Mouse (Mus musculus) embryonic facial prominence, embryonic 11.5 days (tissue): Measurements from ENCODE around the gene H2-Eb2. TPM values are rescaled to one million over a fixed set of nuclear protein-coding genes. Genes with fewer than 3 reads are reported as not detected.

Source experiments
- ATAC-seq: fragments of 200-750 bp; cut with Nextera tagmentation; replicated peaks from 2 replicates; pipeline ENCODE4 v1.8.0; 2017; ENCODE audit warnings: low read depth; ENCODE audit not compliant: insufficient number of reproducible peaks, low FRiP score, low TSS enrichment
- DNase-seq: peaks from one replicate; pipeline ENCODE4 v3.0.0-alpha.2; 2015; ENCODE audit warnings: low spot score
- H3K27ac ChIP-seq: fragments of 300-500 bp; sonication (generic); replicated peaks from 2 replicates; pipeline ENCODE4 v1.5.1; 2014; ENCODE audit warnings: mild to moderate bottlenecking, low read depth, low read length, control low read depth
- H3K27me3 ChIP-seq: fragments of 300-500 bp; sonication (generic); 2 replicates; pipeline ENCODE4 v1.6.1; 2014; ENCODE audit warnings: mild to moderate bottlenecking, low read length, moderate library complexity, mixed read lengths; ENCODE audit not compliant: control insufficient read depth, insufficient read depth
- H3K36me3 ChIP-seq: fragments of 300-500 bp; sonication (generic); replicated peaks from 2 replicates; pipeline ENCODE4 v1.6.1; 2014; ENCODE audit warnings: low read depth, mild to moderate bottlenecking, low read length, moderate library complexity, mixed read lengths; ENCODE audit not compliant: control insufficient read depth, insufficient read depth
- H3K4me1 ChIP-seq: fragments of 300-500 bp; sonication (generic); 2 replicates; pipeline ENCODE4 v1.6.1; 2014; ENCODE audit warnings: low read length, mixed read lengths; ENCODE audit not compliant: control insufficient read depth, insufficient read depth
- H3K4me2 ChIP-seq: fragments of 300-500 bp; sonication (generic); 2 replicates; pipeline ENCODE4 v1.6.1; 2014; ENCODE audit warnings: low read depth, mild to moderate bottlenecking, control low read depth, low read length, moderate library complexity
- H3K4me3 ChIP-seq: fragments of 300-500 bp; sonication (generic); 2 replicates; pipeline ENCODE4 v1.5.1; 2014; ENCODE audit warnings: low read depth, low read length, control low read depth
- H3K9ac ChIP-seq: fragments of 300-500 bp; sonication (generic); replicated peaks from 2 replicates; pipeline ENCODE4 v1.6.1; 2014; ENCODE audit warnings: mild to moderate bottlenecking, control low read depth, low read length
- H3K9me3 ChIP-seq: fragments of 300-500 bp; sonication (generic); replicated peaks from 2 replicates; pipeline ENCODE4 v1.6.1; 2016; ENCODE audit warnings: mild to moderate bottlenecking, low read length, inconsistent platforms, mixed read lengths; ENCODE audit not compliant: control insufficient read depth
- WGBS: fragments of 180-500 bp; shearing (Covaris S2); extraction: QIAGEN DNeasy Blood & Tissue Kit; methylation state at CpG from one replicate; pipeline ENCODE4 v1.1.7; 2014; 5-methylcytosine and 5-hydroxymethylcytosine counted together
- polyA plus RNA-seq: library from polyadenylated mRNA; unstranded; fragments of >200 nt; fragmentation: Nextera tagmentation; extraction: Ambion mirVana; gene quantifications from 2 replicates; pipeline ENCODE4 v1.2.1, GENCODE M21; 2014

The H2-Eb2 gene
- polyA plus RNA-seq, 1 experiment from 2014 or later: not detected

DNA sequence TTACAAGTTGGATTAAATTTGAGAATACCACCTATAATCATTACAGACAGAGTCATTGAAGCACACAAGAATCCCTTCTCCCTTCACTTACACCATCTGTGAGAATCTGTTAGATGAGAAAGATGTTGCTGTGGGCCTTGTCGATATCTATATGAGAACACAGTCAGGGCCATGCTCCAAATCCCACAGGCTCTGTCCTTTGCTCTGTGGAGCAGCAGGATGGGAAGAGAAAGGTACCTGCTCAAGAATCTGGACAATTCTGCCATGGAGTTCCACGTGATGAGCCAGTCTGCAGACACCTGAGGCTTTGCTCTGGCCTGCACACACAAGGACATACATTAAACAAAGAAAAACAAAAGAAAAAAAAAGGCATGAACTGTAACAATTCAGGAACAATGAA is 8.8 kb upstream of the H2-Eb2 start:
- Histone ChIP-seq H3K4me1 (no peaks in the 10 kb centered on the region), H3K4me3 (no peak overlapping the region), H3K9me3 (no peaks in the 10 kb centered on the region), H3K36me3 (no peaks in the 10 kb centered on the region), H3K9ac (no peak overlapping the region), H3K27me3 (no peaks in the 10 kb centered on the region), H3K27ac (no peak overlapping the region), H3K4me2 (no peak overlapping the region)
- DNase-seq: no peak
- ATAC-seq: no peak
- 81% methylated on average over 2 of the region's 2 CpGs for WGBS

- H3K27ac ChIP-seq: no peak overlapping the region
- no peaks in the 10 kb centered on the region for H3K27me3 ChIP-seq
- DNase-seq (no peak), ATAC-seq (no peak)
- H3K9ac ChIP-seq: no peak overlapping the region
- no peaks in the 10 kb centered on the region for H3K9me3 ChIP-seq
- H3K36me3 ChIP-seq: no peaks in the 10 kb centered on the region
- no peak overlapping the region for H3K4me2 ChIP-seq
- no peak overlapping the region for H3K4me3 ChIP-seq
- H3K4me1 ChIP-seq: no peaks in the 10 kb centered on the region
- WGBS: 28% methylated on average over 2 of the region's 2 CpGs
Observed at GRCm38 (mm10) chr17:34317275-34317674, 8.2 kb upstream of the H2-Eb2 start.

DNA sequence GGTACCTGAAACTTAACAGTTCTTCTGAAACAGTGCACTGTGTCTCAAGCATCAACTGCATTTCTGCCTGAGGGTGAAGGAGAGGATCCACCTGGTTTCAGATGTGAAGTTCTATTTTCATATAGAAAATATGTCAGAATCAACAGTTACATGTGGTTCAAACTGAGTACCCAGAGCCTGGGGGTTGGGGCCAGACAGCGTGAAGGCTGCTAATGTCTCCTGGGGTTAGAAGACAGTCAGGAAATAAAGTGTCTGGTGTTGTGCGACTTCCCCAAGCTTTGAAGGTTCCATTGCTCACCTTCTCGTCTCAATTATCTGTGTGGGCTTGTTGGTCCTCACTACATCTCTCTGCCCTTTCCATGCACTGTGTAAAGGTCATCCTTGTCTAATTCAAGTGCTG is 908 bp downstream of the H2-Eb2 start:
- H3K27ac ChIP-seq: no peak overlapping the region

GRCm38 (mm10) chr17:34329807-34330206 is 4.3 kb downstream of the H2-Eb2 start:
- Histone ChIP-seq H3K4me3 (no peak overlapping the region), H3K4me1 (no peaks in the 10 kb centered on the region), H3K4me2 (no peak overlapping the region), H3K27me3 (no peaks in the 10 kb centered on the region), H3K9ac (no peak overlapping the region), H3K9me3 (no peaks in the 10 kb centered on the region), H3K27ac (no peak overlapping the region), H3K36me3 (no peaks in the 10 kb centered on the region)
- DNase-seq (no peak), ATAC-seq (no peak)
- WGBS: 85% methylated on average over 2 of the region's 2 CpGs

More for the DNA sequence above, 908 bp downstream of the H2-Eb2 start:
- Histone ChIP-seq H3K4me2 (no peak overlapping the region), H3K4me1 (no peaks in the 10 kb centered on the region), H3K9me3 (no peaks in the 10 kb centered on the region), H3K9ac (no peak overlapping the region), H3K27me3 (no peaks in the 10 kb centered on the region), H3K36me3 (no peaks in the 10 kb centered on the region), H3K4me3 (no peak overlapping the region)
- 75% methylated on average over 3 of the region's 3 CpGs for WGBS
- ATAC-seq: no peak
- no peak for DNase-seq

DNA sequence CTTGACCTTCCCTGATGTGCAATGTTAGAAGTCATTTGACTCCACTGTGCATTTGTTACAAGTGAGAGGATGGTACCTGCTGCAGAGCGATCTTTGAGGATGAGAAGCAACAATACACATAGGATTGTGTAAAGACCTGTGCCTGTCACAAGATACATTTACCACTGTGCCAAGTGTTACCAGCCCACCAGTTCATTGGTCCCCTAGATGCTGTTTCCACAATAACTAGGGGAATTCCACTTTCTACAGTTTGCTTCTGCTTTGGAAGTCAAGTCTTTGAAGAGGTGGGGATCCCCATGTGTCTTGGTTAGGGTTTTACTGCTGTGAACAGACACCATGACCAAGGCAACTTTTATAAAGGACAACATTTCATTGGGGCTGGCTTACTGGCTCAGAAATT is 5.7 kb downstream of the H2-Eb2 start:
- no peaks in the 10 kb centered on the region for H3K9me3 ChIP-seq
- no peak overlapping the region for H3K4me2 ChIP-seq
- WGBS: 91% methylated on average over 1 of the region's 1 CpGs
- ATAC-seq (no peak), DNase-seq (no peak)
- no peak overlapping the region for H3K9ac ChIP-seq
- no peaks in the 10 kb centered on the region for H3K27me3 ChIP-seq
- H3K4me1 ChIP-seq: no peaks in the 10 kb centered on the region
- H3K27ac ChIP-seq: no peak overlapping the region
- H3K4me3 ChIP-seq: no peak overlapping the region
- no peaks in the 10 kb centered on the region for H3K36me3 ChIP-seq

DNA sequence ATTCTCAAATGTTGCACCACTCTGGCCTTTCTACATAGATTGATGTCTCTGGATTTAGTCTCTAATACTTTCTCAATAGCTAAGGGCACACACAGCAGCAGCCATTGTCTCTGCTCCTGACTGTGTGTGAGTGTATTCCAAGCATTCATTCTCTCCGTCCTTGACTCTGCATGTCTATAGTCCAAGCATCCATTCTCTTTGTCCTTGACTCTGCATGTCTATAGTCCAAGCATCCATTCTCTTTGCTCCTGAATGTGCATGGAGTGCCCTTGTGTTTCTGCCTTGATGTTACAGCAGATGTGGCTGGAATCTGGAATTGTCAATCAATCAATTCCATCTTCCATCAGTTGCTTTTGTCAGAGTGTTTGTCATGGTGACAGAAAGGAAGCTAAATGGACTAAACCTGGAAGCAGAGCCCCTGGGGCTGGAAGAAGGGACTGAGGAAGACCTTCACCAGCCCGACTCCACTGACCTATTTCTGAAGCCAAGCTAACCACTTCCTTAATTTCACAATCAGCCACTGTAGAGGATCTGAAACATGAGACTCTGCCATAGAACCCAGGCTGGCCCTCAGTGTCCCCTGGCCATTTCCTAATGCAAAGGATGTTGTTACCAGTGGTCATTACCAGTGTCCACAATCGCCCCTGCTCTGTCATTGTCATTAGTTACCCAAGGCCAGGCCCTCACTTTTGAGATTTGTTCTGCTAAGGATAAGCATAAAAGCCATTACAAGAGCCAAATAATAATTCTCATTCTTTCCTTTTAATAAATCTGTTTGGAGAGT is 15.3 kb downstream of the H2-Eb2 start:
- H3K9me3 ChIP-seq: no peaks in the 10 kb centered on the region

DNA sequence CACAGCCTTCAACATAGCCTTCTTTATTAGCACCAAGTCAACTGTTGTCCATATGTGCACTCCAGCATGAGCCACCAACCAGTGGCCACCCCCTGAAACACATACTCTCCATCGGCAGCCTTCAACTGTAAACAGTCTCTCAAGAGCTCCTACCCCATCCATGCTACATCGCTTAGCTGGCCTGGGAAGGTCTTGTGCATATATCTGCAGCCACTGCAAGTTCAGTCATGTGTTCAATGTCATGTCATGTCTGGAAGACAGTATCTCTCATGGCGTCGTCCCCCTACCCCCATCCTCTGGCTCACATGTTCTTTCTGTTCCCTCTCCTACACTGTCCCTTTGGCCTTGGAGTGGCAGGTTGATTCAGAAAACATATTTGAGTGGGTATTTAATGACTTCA is 19.4 kb downstream of the H2-Eb2 start:
- no peak overlapping the region for H3K9ac ChIP-seq
- no peak overlapping the region for H3K4me3 ChIP-seq
- H3K9me3 ChIP-seq: no peaks in the 10 kb centered on the region
- H3K36me3 ChIP-seq: no peaks in the 10 kb centered on the region
- H3K27ac ChIP-seq: no peak overlapping the region
- no peak for ATAC-seq
- H3K27me3 ChIP-seq: no peaks in the 10 kb centered on the region
- H3K4me1 ChIP-seq: no peaks in the 10 kb centered on the region
- 91% methylated on average over 4 of the region's 4 CpGs for WGBS
- no peak for DNase-seq
- H3K4me2 ChIP-seq: no peak overlapping the region

More for the DNA sequence above, 15.3 kb downstream of the H2-Eb2 start:
- no peaks in the 10 kb centered on the region for H3K4me1 ChIP-seq
- no peaks in the 10 kb centered on the region for H3K27me3 ChIP-seq
- no peak overlapping the region for H3K27ac ChIP-seq
- no peak overlapping the region for H3K4me3 ChIP-seq
- no peak for DNase-seq
- ATAC-seq: no peak
- H3K4me2 ChIP-seq: no peak overlapping the region
- no peak overlapping the region for H3K9ac ChIP-seq
- no peaks in the 10 kb centered on the region for H3K36me3 ChIP-seq
- 44% methylated on average over 3 of the region's 3 CpGs for WGBS

DNA sequence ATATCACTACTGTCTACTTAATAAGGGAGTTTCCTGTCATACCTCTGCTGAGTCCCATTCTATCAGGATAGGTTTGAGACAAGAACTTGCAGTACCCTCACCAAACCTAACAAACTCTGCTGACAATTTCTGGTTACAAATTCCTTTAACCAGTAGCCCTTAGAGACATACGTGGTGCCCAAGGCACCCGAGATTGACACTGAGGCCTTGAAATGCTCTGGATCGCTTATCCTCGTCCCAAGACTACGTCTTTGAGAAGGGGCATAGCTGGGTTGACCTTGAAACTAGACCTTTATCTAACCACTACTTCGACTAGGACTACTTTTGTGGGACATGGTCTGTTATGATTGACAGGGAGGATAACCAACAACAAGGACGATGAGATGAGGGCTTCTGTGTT is 20.0 kb downstream of the H2-Eb2 start:
- Histone ChIP-seq H3K9me3 (no peaks in the 10 kb centered on the region), H3K9ac (no peak overlapping the region), H3K36me3 (no peaks in the 10 kb centered on the region), H3K4me2 (no peak overlapping the region), H3K27ac (no peak overlapping the region), H3K4me3 (no peak overlapping the region), H3K4me1 (no peaks in the 10 kb centered on the region), H3K27me3 (no peaks in the 10 kb centered on the region)
- 84% methylated on average over 7 of the region's 7 CpGs for WGBS
- DNase-seq (no peak), ATAC-seq (no peak)
